Mouse (Mus musculus) forebrain, embryonic 14.5 days (tissue): ENCODE results near the gene Nck2. TPM values are rescaled to one million over a fixed set of nuclear protein-coding genes. Genes with fewer than 3 reads are reported as not detected.

Experiments used
- ATAC-seq: fragments of 200-750 bp; cut with Nextera tagmentation; 2 replicates; pipeline ENCODE4 v1.8.0; 2017; ENCODE audit warnings: mild to moderate bottlenecking, moderate library complexity
- DNase-seq: peaks from one replicate; pipeline ENCODE4 v3.0.0-alpha.2; 2015; ENCODE audit warnings: low spot score
- H3K27ac ChIP-seq: fragments of 300-500 bp; sonication (generic); 2 replicates; pipeline ENCODE4 v1.5.1; 2014; ENCODE audit warnings: low read depth, mild to moderate bottlenecking, control low read depth, low read length, moderate library complexity
- H3K27me3 ChIP-seq: fragments of 300-500 bp; sonication (generic); replicated peaks from 2 replicates; pipeline ENCODE4 v1.6.1; 2014; ENCODE audit warnings: low read length, control low read depth, mixed read lengths; ENCODE audit not compliant: control insufficient read depth, insufficient read depth
- H3K36me3 ChIP-seq: fragments of 300-500 bp; sonication (generic); 2 replicates; pipeline ENCODE4 v1.6.1; 2014; ENCODE audit warnings: low read length, control low read depth; ENCODE audit not compliant: control insufficient read depth, insufficient read depth
- H3K4me1 ChIP-seq: fragments of 300-500 bp; sonication (generic); 2 replicates; pipeline ENCODE4 v1.6.1; 2014; ENCODE audit warnings: antibody characterized with exemption, low read length, control low read depth; ENCODE audit not compliant: control insufficient read depth, insufficient read depth
- H3K4me2 ChIP-seq: fragments of 300-500 bp; sonication (generic); 2 replicates; pipeline ENCODE4 v1.6.1; 2014; ENCODE audit warnings: mild to moderate bottlenecking, control low read depth, low read length
- H3K4me3 ChIP-seq: fragments of 300-500 bp; sonication (generic); 2 replicates; pipeline ENCODE4 v1.5.1; 2014; ENCODE audit warnings: low read depth, low read length, control low read depth
- H3K9ac ChIP-seq: fragments of 300-500 bp; sonication (generic); 2 replicates; pipeline ENCODE4 v1.6.1; 2014; ENCODE audit warnings: mild to moderate bottlenecking, low read length, control low read depth, moderate library complexity
- H3K9me3 ChIP-seq: fragments of 300-500 bp; sonication (generic); replicated peaks from 2 replicates; pipeline ENCODE4 v1.6.1; 2016; ENCODE audit warnings: low read length, control low read depth, mixed read lengths; ENCODE audit not compliant: control insufficient read depth
- WGBS: fragments of 180-500 bp; shearing (Covaris S2); extraction: QIAGEN DNeasy Blood & Tissue Kit; methylation state at CpG from one replicate; pipeline ENCODE4 v1.1.7; 2014; 5-methylcytosine and 5-hydroxymethylcytosine counted together
- polyA plus RNA-seq: library from polyadenylated mRNA; unstranded; fragments of >200 nt; fragmentation: Nextera tagmentation; extraction: Ambion mirVana; gene quantifications from 2 replicates; pipeline ENCODE4 v1.2.1, GENCODE M21; 2014

Nck2 gene
- polyA plus RNA-seq, 1 experiment from 2014 or later, result 37.4 TPM

GRCm38 (mm10) chr1:43571105-43571504, 126.7 kb downstream of the Nck2 start:
- WGBS, result 95% methylated on average over 4 of the region's 4 CpGs
- ATAC-seq, result no peak

GRCm38 (mm10) chr1:43574793-43575304, 130.5 kb downstream of the Nck2 start:
- Histone ChIP-seq H3K9me3 (no peaks in the 10 kb centered on the region), H3K27ac (no peak overlapping the region), H3K4me2 (no peak overlapping the region), H3K27me3 (no peaks in the 10 kb centered on the region), H3K4me3 (no peak overlapping the region), H3K36me3 (peaks cover 9% of the 10 kb centered on the region; the same call in 1 of the 2 replicates), H3K4me1 (no peaks in the 10 kb centered on the region), H3K9ac (no peak overlapping the region)
- no peak for ATAC-seq
- 89% methylated on average over 3 of the region's 3 CpGs for WGBS
- DNase-seq, result no peak

More at GRCm38 (mm10) chr1:43571105-43571504, 126.7 kb downstream of the Nck2 start:
- Histone ChIP-seq H3K36me3 (peaks cover 14% of the 10 kb centered on the region; the same call in 1 of the 2 replicates), H3K9ac (no peak overlapping the region), H3K4me2 (no peak overlapping the region), H3K27ac (no peak overlapping the region), H3K27me3 (no peaks in the 10 kb centered on the region), H3K4me1 (no peaks in the 10 kb centered on the region), H3K4me3 (no peak overlapping the region), H3K9me3 (no peaks in the 10 kb centered on the region)
- no peak for DNase-seq

- Histone ChIP-seq H3K9ac (no peak overlapping the region), H3K9me3 (no peaks in the 10 kb centered on the region), H3K4me2 (no peak overlapping the region), H3K4me1 (no peaks in the 10 kb centered on the region), H3K4me3 (no peak overlapping the region), H3K27ac (no peak overlapping the region), H3K27me3 (no peaks in the 10 kb centered on the region), H3K36me3 (no peaks in the 10 kb centered on the region)
- no peak for DNase-seq
- 88% methylated on average over 3 of the region's 3 CpGs for WGBS
- ATAC-seq, result no peak
Measured at GRCm38 (mm10) chr1:43577371-43577770, 133.0 kb downstream of the Nck2 start.

- Histone ChIP-seq H3K4me3 (no peak overlapping the region), H3K9me3 (no peaks in the 10 kb centered on the region), H3K36me3 (no peaks in the 10 kb centered on the region), H3K4me1 (no peaks in the 10 kb centered on the region), H3K9ac (no peak overlapping the region), H3K27ac (no peak overlapping the region), H3K4me2 (no peak overlapping the region), H3K27me3 (no peaks in the 10 kb centered on the region)
- ATAC-seq (no peak), DNase-seq (no peak)
- 38% methylated on average over 1 of the region's 1 CpGs for WGBS
Measured at GRCm38 (mm10) chr1:43583564-43583963, 139.2 kb downstream of the Nck2 start.

DNA sequence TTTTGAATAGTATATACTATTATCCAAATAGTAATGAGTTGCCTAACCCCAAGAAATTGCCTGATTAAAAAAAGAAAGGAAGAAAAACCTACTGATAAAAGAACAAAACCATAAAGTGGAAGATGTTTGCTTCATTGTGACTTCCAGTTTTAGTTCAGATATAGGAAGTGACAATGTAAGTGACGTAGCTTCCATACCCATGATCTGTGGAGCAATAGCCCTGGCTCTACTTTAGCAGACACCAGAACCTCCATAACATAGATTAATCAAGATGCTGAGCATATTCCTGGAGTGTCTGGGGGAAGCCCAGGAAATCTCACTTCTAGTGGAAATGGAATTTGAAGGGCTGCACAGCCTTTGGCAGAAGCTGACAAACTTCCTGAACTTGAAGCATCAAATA, 144.6 kb downstream of the Nck2 start:
- no peaks in the 10 kb centered on the region for H3K36me3 ChIP-seq
- no peak overlapping the region for H3K4me3 ChIP-seq
- ATAC-seq (no peak), DNase-seq (no peak)
- no peak overlapping the region for H3K9ac ChIP-seq
- no peak overlapping the region for H3K4me2 ChIP-seq
- 94% methylated on average over 1 of the region's 1 CpGs for WGBS
- no peaks in the 10 kb centered on the region for H3K9me3 ChIP-seq
- H3K27me3 ChIP-seq, result no peaks in the 10 kb centered on the region
- no peaks in the 10 kb centered on the region for H3K4me1 ChIP-seq
- no peak overlapping the region for H3K27ac ChIP-seq

GRCm38 (mm10) chr1:43589910-43590309, 145.5 kb downstream of the Nck2 start:
- WGBS, result 68% methylated on average over 2 of the region's 2 CpGs
- H3K4me2 ChIP-seq, result no peak overlapping the region
- DNase-seq (no peak), ATAC-seq (no peak)
- H3K4me3 ChIP-seq, result no peak overlapping the region
- H3K27ac ChIP-seq, result no peak overlapping the region
- H3K4me1 ChIP-seq, result peaks cover under 1% of the 10 kb centered on the region
- H3K36me3 ChIP-seq, result no peaks in the 10 kb centered on the region
- H3K9me3 ChIP-seq, result no peaks in the 10 kb centered on the region
- H3K9ac ChIP-seq, result no peak overlapping the region
- no peaks in the 10 kb centered on the region for H3K27me3 ChIP-seq

DNA sequence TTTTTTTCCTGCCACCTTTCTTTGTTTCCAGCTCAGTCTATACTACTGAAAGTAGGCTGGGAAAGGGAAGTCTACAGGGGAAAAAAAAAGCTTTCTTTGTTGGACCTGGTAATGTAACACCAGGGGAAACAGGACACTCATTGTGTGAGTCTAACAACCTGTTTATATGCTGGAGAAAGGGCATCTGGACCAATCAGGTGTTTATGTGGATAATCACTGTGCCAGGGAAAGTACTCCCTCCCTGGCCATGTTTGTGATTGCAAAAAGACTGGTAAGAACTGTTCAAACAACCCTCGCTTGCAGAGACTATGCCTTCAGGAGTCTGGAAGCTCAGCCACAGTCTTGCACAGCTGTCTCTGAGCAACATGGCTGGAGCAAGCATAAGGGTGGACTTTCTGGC, 146.3 kb downstream of the Nck2 start:
- no peak for DNase-seq
- no peak overlapping the region for H3K4me3 ChIP-seq
- no peaks in the 10 kb centered on the region for H3K9me3 ChIP-seq
- H3K4me1 ChIP-seq, result peaks cover 4% of the 10 kb centered on the region
- no peak overlapping the region for H3K27ac ChIP-seq
- H3K9ac ChIP-seq, result no peak overlapping the region
- H3K4me2 ChIP-seq, result no peak overlapping the region
- H3K27me3 ChIP-seq, result no peaks in the 10 kb centered on the region
- H3K36me3 ChIP-seq, result no peaks in the 10 kb centered on the region
- 50% methylated on average over 1 of the region's 1 CpGs for WGBS
- ATAC-seq, result no peak

GRCm38 (mm10) chr1:43593069-43593468, 148.7 kb downstream of the Nck2 start:
- 84% methylated on average over 3 of the region's 3 CpGs for WGBS

GRCm38 (mm10) chr1:43594738-43595137, 150.4 kb downstream of the Nck2 start:
- H3K4me3 ChIP-seq, result no peak overlapping the region
- H3K27me3 ChIP-seq, result no peaks in the 10 kb centered on the region
- peaks cover 4% of the 10 kb centered on the region for H3K4me1 ChIP-seq
- H3K9ac ChIP-seq, result no peak overlapping the region
- peak; percentile 19 for DNase-seq
- H3K4me2 ChIP-seq, result no peak overlapping the region
- WGBS, result 70% methylated on average over 4 of the region's 4 CpGs
- H3K36me3 ChIP-seq, result no peaks in the 10 kb centered on the region
- no peak for ATAC-seq
- H3K9me3 ChIP-seq, result no peaks in the 10 kb centered on the region
- H3K27ac ChIP-seq, result no peak overlapping the region

More at GRCm38 (mm10) chr1:43593069-43593468, 148.7 kb downstream of the Nck2 start:
- no peaks in the 10 kb centered on the region for H3K36me3 ChIP-seq
- H3K27me3 ChIP-seq, result no peaks in the 10 kb centered on the region
- ATAC-seq, result no peak
- H3K4me1 ChIP-seq, result peaks cover 4% of the 10 kb centered on the region
- no peak overlapping the region for H3K4me2 ChIP-seq
- no peak overlapping the region for H3K27ac ChIP-seq
- DNase-seq, result no peak
- H3K9ac ChIP-seq, result no peak overlapping the region
- no peak overlapping the region for H3K4me3 ChIP-seq
- no peaks in the 10 kb centered on the region for H3K9me3 ChIP-seq
